Mouse (Mus musculus) gonadal fat pad, adult 2 months (tissue): ENCODE measurements around the gene Dmd. TPM values are rescaled to one million over a fixed set of nuclear protein-coding genes. Genes with fewer than 3 reads are reported as not detected.

Experiments
- DNase-seq: peaks from one replicate; pipeline ENCODE4 v3.0.0-alpha.2; 2012; ENCODE audit warnings: low read depth
- polyA plus RNA-seq: library from polyadenylated mRNA; depleted of rRNA; stranded (reverse); fragments of >200 nt; gene quantifications from 2 replicates; pipeline ENCODE4 v1.2.3, GENCODE M21; 2012

Dmd gene
- polyA plus RNA-seq, 1 experiment, result 10.2 TPM

- no peak for DNase-seq
Measured at GRCm38 (mm10) chrX:84364981-84365380, 1416.3 kb downstream of the Dmd start.

DNA sequence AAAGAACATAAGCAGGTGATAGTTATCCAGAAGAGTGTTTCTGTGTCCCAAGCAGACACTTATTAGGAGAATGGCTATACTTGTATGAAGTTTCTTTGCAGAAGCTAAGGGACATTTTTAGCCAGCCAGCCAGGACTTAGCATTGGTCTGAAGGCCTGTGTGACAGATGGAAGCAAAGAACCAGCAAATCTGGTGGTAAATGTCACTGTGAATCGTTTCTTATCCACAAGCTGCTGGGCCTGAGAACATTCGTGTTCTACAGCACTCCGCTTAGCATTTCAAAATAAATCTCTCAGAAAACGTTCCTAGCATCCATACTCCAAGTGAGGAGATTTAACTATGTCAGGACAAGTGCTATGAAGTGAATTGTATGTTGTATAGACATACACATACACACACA lies 1486.9 kb downstream of the Dmd start:
- DNase-seq, result no peak

- no peak for DNase-seq
Measured at GRCm38 (mm10) chrX:84436556-84436955, 1487.9 kb downstream of the Dmd start.

DNA sequence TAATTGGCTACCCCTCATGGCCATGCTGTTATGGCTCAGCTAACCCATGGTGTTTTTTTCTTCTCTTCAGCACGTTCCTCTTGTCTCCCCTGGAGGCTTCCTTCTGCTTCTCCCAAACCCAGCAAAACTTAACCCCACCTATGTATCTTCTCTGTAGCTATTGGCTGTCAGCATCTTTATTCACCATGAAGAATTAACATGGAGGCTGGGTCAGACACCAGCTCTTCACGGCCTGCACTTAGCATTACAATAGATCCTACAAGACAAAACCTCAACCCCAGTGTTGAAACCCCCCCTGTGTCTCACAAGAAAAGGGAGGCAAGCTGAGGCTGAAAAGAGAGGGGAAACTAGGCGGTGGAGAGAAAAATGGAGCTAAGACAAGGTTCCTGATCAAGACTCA lies 1494.3 kb downstream of the Dmd start:
- DNase-seq, result no peak

DNA sequence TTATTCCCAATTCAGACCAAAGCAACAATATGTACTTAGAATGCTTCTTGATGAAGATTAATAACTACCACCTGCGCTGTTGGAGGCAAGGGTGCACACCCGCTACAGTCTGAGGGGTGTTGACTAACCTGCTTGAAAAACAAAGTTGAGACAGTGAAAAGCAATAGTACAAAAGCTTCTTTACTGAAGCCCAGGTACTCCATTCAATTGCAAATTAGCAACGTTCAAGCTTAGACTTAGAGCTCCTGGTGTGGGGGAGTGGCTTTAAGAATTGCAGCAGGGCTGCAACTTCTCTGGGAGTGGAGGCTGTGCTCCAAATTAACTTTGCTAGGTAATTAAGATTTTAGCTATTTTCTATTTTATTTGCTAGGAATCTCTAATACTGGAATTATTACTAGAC lies 1495.3 kb downstream of the Dmd start:
- no peak for DNase-seq

DNA sequence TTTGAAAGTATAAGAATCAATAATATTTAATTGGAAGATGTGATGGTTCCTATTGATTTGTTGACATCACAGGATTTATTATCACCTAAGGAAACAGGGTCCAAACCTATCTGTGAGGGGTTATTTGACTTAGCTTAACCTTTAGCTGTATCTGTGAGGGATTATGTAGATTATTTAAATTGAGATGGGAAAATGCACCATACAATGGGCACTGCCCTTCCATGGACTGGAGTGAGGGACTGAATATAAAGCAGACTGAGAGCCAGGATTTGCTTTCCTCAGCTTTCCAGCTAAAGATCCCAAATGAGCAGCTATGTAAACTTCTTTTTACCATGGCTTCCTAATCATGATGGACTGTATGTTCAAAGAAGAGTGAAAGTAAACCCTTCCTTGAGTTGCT lies 1496.0 kb downstream of the Dmd start:
- no peak for DNase-seq

GRCm38 (mm10) chrX:84454473-84454872 lies 1505.8 kb downstream of the Dmd start:
- no peak for DNase-seq

DNA sequence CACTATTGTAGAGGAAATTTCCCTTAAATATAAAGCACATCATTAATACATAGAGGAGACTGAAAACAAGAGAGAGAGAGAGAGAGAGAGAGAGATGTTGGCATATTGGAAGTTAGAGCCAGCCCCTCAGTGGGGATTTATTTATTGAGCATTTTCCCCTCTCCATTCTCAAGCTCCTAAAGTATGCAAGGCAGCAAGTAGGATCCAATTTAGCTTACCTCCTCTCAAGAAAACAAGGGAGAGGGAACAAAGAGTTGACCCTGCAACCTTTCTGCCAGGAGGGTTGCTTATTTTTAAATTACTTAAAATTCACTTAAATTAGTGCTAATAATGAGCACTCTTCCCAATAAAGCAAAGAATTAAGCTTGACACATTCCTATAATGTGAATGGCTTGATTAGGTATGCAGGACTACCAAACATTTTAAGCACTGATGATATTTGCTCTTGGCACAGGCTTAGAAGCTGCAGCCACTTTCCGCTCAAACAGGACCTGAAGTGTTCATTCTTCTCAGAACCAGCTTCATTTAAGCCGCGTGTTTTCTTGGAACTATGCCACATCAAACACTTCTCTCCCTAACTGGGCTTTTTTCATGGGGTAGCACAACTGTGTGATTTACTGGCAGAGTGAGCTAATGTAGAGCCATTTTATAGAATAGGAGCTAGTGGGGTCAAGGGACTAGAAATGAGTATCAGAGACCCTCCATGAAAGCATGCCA lies 1566.1 kb downstream of the Dmd start:
- no peak for DNase-seq

DNA sequence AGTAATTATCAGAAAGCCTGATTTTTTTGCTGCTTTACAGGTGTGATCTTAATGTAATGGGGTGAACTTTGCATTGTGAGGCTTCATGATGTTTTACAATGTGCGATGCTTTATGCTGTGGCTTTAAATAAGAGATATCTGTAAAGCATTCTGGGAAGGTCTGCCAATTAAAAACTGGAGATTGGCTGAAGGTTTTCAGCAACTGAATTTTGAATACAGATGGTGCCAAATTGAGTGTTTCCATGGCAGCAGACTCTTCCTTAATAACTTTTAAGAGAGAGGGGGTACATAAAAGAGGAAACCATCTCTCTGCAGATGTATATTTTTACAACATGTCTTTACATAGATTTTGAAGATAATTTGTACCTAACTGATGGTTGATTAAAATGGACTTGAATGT lies 1603.3 kb downstream of the Dmd start:
- no peak for DNase-seq

GRCm38 (mm10) chrX:84553441-84553840 lies 1604.8 kb downstream of the Dmd start:
- no peak for DNase-seq

GRCm38 (mm10) chrX:84598476-84598875 lies 1649.8 kb downstream of the Dmd start:
- DNase-seq, result no peak

DNA sequence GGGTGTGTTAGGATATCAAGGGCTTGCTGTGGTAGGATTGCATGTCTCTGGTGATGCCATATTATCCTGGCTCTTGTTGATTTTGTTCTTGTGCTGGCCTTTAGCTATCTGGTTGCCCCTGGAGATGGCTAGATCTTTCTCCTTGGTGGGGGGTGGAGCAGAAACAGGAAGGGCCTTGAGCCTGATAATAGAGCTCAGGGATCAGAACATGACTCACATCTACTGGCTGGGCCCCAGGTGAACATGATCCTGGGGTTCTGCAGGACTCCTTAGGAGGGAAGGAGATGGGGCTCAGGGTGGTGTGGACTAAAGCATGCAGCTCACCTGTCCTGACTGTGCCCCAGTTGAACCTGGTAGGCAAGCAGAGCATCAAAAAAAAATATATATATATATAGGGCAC lies 1691.8 kb downstream of the Dmd start:
- no peak for DNase-seq

DNA sequence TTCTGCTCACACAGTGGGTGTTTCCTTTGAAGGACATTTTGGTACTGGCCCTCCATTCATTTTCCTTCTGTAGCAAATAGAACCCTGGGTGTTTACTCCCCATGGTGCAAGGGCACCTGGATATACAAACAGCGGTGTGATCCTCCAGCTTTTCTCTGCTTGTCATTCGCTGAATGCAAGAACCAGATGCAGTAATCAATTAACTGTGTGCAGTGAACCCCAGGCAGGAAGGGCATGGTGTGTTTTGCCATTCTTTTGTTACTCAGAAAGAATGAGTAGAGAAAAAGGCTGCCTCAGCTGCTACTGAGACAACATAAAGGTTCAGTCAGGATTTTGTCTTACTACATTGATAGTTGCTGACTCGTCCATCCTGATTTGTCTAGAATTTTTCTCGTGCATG lies 1799.0 kb downstream of the Dmd start:
- DNase-seq, result no peak

DNA sequence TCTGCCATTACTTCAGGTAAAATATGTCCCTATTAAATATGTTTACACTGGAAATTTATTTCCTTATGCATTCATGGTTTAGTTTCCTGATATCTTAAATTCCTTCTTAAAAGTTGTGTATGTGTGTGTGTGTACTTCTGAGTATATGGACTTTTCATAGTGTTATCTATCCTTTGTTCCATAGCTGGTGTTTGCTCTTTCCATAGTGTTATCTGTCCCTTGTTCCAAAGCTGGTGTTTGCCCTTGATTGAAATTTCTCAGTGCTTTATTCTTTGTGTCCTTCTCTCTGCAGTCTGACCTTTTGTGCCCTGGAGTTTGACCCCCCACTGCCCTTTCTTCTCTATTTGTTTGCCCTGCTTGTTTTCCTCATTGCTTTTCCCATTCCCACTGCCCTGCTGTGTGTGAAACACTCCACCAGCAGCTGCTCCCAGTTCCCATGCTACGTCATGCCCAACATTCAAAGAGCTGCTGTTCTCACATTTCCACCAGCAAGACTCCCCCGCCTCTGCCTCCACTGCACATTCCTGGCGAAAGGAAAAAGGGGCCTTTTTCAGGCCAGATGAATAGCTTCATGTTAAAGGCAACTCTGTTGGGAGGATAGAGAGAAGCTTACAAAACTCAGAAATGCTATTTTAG lies 1911.5 kb downstream of the Dmd start:
- no peak for DNase-seq

DNA sequence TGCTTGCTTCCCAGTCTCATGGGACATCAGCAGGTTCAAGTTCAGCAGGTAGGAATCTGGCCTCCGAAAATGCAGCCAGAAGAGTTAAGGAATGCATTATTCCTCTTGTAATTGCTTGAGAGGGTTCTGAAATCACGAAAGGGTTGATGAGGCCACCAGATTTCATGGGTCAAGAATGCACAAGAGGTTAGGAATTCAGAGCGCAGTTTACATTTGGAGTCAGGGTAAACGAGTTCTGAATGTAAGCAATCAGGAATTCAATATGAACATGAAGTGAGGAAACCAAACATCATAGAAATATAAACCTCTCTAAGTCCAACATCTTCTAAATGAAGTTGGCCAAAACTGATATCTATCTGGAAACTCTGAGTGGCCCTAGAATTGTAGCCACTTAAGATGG lies 1924.4 kb downstream of the Dmd start:
- no peak for DNase-seq

- DNase-seq, result no peak
Measured at GRCm38 (mm10) chrX:84878125-84878524, 1929.5 kb downstream of the Dmd start.

- peak; percentile 5 for DNase-seq
Measured at GRCm38 (mm10) chrX:84932715-84933473, 1984.2 kb downstream of the Dmd start.

- DNase-seq, result no peak
Measured at GRCm38 (mm10) chrX:84960557-84960956, 2011.9 kb downstream of the Dmd start.

DNA sequence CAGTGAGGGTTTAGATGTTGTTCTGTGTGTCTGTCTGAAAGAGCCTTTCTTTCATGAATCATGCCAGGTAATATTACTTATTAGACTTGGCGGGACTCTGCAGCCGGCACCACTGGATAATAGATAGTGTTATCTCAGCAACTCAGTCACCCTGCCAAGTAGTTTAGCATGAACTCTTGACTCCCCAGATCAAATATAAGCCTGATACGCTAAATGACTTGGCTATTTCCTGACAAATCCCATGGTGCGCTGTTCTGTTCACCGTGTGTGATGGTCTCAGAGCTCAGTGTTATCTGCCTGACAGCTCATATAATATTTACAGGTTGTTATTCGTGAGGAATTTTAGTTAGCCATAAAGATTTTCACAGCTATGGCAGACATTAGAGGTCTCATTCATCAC lies 2012.3 kb downstream of the Dmd start:
- no peak for DNase-seq

- DNase-seq, result no peak
Measured at GRCm38 (mm10) chrX:85008304-85008703, 2059.6 kb downstream of the Dmd start.

DNA sequence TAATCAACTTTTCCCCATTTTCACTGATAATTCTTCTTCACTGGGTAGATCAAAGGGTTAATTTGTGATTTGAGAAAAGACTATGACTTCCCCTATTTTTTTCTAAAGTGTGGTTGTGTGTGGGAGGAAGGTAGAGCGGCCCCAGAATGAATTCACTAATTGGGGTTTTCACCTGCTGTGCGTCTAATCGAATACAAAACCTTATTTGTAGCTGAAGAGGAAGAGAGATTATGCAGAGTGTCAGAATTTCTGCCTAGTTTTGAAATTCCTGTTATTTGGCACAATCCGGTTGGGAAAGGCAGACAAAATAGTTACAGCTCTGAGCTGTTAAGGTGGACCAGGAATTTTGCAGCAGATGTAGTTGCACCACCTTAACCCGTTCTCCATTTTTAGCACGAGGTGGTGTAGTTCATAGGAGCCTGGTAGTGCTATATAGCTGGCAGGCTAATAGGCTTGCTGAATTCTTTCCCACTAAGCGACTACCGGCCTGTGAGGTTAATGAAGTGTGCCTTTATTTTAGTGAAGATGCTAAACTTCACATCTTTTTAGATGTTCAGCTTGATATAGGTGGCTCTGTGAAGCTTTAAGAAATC lies 2092.9 kb downstream of the Dmd start:
- DNase-seq, result no peak

DNA sequence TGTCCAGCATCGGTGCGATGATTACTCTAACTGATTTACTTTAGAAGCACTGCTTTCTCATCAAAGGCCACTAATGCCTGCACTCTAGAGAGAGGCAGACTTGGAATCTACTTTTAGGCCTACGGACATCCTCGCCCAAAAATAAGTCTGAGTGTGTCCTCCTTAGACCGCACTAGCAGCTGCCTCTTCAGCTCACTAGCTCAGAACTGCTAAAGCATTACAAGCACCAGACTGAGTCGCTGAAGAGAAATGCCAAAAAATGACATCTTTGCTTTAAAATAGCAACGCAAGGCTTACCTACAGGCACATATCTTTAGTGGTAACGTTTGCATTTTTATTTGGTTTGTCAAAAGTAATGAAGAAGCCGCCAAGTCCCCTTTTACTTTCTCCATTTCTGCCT lies 2098.0 kb downstream of the Dmd start:
- DNase-seq, result no peak
